Mouse (Mus musculus): ENCODE results near the gene Uqcr11.
A peak's percentile ranks its signal among the peaks of the same experiment; 100 is the strongest.

The Uqcr11 gene

GRCm38 (mm10) chr10:80399191-80399972 is 7.2 kb downstream of the Uqcr11 start, which contains the start of gene Mbd3:
TSS of gene Mbd3 (minus strand) at chr10:80399550.
- peak; percentile 90 for ATAC-seq (ENCODE audit: insufficient number of reproducible peaks, low FRiP score, low TSS enrichment)

- ATAC-seq (ENCODE audit: insufficient number of reproducible peaks, low FRiP score, low TSS enrichment): peak; percentile 66
Measured at GRCm38 (mm10) chr10:80398719-80399190, 7.9 kb downstream of the Uqcr11 start.

GRCm38 (mm10) chr10:80398174-80398535 is 8.5 kb downstream of the Uqcr11 start:
- no peak for ATAC-seq (ENCODE audit: insufficient number of reproducible peaks, low FRiP score, low TSS enrichment)

GRCm38 (mm10) chr10:80397524-80398173 is 9.0 kb downstream of the Uqcr11 start:
- no peak for ATAC-seq (ENCODE audit: insufficient number of reproducible peaks, low FRiP score, low TSS enrichment)

GRCm38 (mm10) chr10:80396822-80397523 is 9.7 kb downstream of the Uqcr11 start:
- ATAC-seq (ENCODE audit: insufficient number of reproducible peaks, low FRiP score, low TSS enrichment): no peak

- no peak for ATAC-seq (ENCODE audit: insufficient number of reproducible peaks, low FRiP score, low TSS enrichment)
Measured at GRCm38 (mm10) chr10:80395025-80395627, 11.5 kb downstream of the Uqcr11 start.

- ATAC-seq (ENCODE audit: insufficient number of reproducible peaks, low FRiP score, low TSS enrichment): no peak
Measured at GRCm38 (mm10) chr10:80392687-80393086, 13.9 kb downstream of the Uqcr11 start.

GRCm38 (mm10) chr10:80390697-80391096 is 15.9 kb downstream of the Uqcr11 start:
- no peak for ATAC-seq (ENCODE audit: insufficient number of reproducible peaks, low FRiP score, low TSS enrichment)

GRCm38 (mm10) chr10:80389185-80389708 is 17.4 kb downstream of the Uqcr11 start:
- no peak for ATAC-seq (ENCODE audit: insufficient number of reproducible peaks, low FRiP score, low TSS enrichment)

GRCm38 (mm10) chr10:80388731-80389130 is 17.9 kb downstream of the Uqcr11 start:
- ATAC-seq (ENCODE audit: insufficient number of reproducible peaks, low FRiP score, low TSS enrichment): no peak

GRCm38 (mm10) chr10:80387522-80387959 is 19.1 kb downstream of the Uqcr11 start, which contains the start of gene Mex3d:
TSS of gene Mex3d (minus strand) at chr10:80387659.
- no peak for ATAC-seq (ENCODE audit: insufficient number of reproducible peaks, low FRiP score, low TSS enrichment)

GRCm38 (mm10) chr10:80386735-80387471 is 19.7 kb downstream of the Uqcr11 start:
- no peak for ATAC-seq (ENCODE audit: insufficient number of reproducible peaks, low FRiP score, low TSS enrichment)

- ATAC-seq (ENCODE audit: insufficient number of reproducible peaks, low FRiP score, low TSS enrichment): no peak
Measured at GRCm38 (mm10) chr10:80385811-80386734, 20.6 kb downstream of the Uqcr11 start.

GRCm38 (mm10) chr10:80385310-80385709 is 21.3 kb downstream of the Uqcr11 start:
- no peak for ATAC-seq (ENCODE audit: insufficient number of reproducible peaks, low FRiP score, low TSS enrichment)

- no peak for ATAC-seq (ENCODE audit: insufficient number of reproducible peaks, low FRiP score, low TSS enrichment)
Measured at GRCm38 (mm10) chr10:80384709-80385108, 21.9 kb downstream of the Uqcr11 start.

- ATAC-seq (ENCODE audit: insufficient number of reproducible peaks, low FRiP score, low TSS enrichment): no peak
Measured at GRCm38 (mm10) chr10:80384115-80384639, 22.5 kb downstream of the Uqcr11 start.

- ATAC-seq (ENCODE audit: insufficient number of reproducible peaks, low FRiP score, low TSS enrichment): no peak
Measured at GRCm38 (mm10) chr10:80383431-80383830, 23.2 kb downstream of the Uqcr11 start.

- ATAC-seq (ENCODE audit: insufficient number of reproducible peaks, low FRiP score, low TSS enrichment): no peak
Measured at GRCm38 (mm10) chr10:80382641-80383365, 23.8 kb downstream of the Uqcr11 start.

All from cerebellum, adult (tissue).